In the genomic region with DNA sequence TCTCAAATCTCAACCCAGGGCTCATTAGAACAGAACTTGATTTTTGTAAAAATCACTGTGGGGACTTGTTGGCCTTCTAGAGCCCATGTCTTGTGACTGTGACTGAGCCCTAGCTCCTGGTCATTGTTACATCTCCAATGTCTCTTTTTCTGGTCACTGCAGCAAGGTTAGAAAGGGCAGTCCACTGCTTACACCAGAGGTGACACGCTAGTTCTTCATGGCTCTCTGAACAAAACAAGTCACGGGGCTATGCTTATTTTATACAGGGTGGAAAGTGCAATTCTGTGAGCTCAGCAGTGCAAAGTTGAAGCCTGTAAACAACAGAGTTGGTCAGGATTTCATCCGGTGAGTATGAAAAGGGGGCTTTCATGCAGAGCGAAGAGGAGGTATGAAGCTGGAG, we compare ENCODE assay signal across 17 mouse cellular contexts. TPM values are rescaled to one million over a fixed set of nuclear protein-coding genes. Genes with fewer than 3 reads are reported as not detected.
"Had no signal": no experiment of that assay in that cellular context is flagged by ENCODE, and none has a peak within 500 bp of the region (broad histone marks: within the 10 kb centered on the region; RNA-seq: fewer than 3 reads in every experiment).

No protein-coding gene starts in this region.

- H3K36me3 ChIP-seq: lung, embryonic 15.5 days; midbrain, embryonic 13.5 days; midbrain, embryonic 15.5 days; neural tube, embryonic 12.5 days; stomach, embryonic 15.5 days had no signal

- H3K4me3 ChIP-seq: lung, embryonic 15.5 days; megakaryocyte, embryonic 14.5 days; midbrain, embryonic 13.5 days; midbrain, embryonic 15.5 days; neural tube, embryonic 12.5 days; stomach, embryonic 15.5 days had no signal

- H3K4me1 ChIP-seq: megakaryocyte, embryonic 14.5 days; stomach, embryonic 15.5 days had no signal

- H3K27ac ChIP-seq: lung, embryonic 15.5 days; macrophage; midbrain, embryonic 13.5 days; midbrain, embryonic 15.5 days; neural tube, embryonic 12.5 days; stomach, embryonic 15.5 days; stomach, postnatal 0 days had no signal

- H3K9me3 ChIP-seq: lung, embryonic 15.5 days; midbrain, embryonic 13.5 days; midbrain, embryonic 15.5 days; neural tube, embryonic 12.5 days; stomach, embryonic 15.5 days had no signal

- H3K27me3 ChIP-seq: lung, embryonic 15.5 days; midbrain, embryonic 13.5 days; midbrain, embryonic 15.5 days; neural tube, embryonic 12.5 days; stomach, embryonic 15.5 days had no signal

- DNase-seq: lung, adult 2 months; lung, postnatal 14 days; lung, postnatal 36 days; right cerebral cortex, postnatal 14 days; thymus, adult 2 months; thymus, postnatal 25 days; thymus, postnatal 4 days had no signal

RNA-seq across cellular contexts. Expression of a gene that starts 7.7 kb away (rescaled TPM):
- total RNA-seq: monocyte, adult 5-6 weeks; neutrophil, adult 5-6 weeks had no signal
- polyA plus RNA-seq: macrophage had no signal
